Mouse (Mus musculus): ENCODE data around the gene Zfp358. TPM values are rescaled to one million over a fixed set of nuclear protein-coding genes. Genes with fewer than 3 reads are reported as not detected.
A peak's percentile ranks its signal among the peaks of the same experiment; 100 is the strongest.

The Zfp358 gene
- total RNA-seq (2021): 10 to 100 TPM; 27.7 to 29.0 TPM
- long read RNA-seq, transcript Zfp358-201 (2 exons, 1,999 nt): major isoform, 13 of 17 reads
- long read RNA-seq, partial matches to known transcripts: 0 of 17 reads
- long read RNA-seq, other reads (novel, unspliced or antisense): 0 of 17 reads

GRCm38 (mm10) chr8:3492901-3493844, at the start of gene Zfp358:
Gene Zfp358 (plus strand): TSS chr8:3493138.
- peak; percentile 75 to 82 for DNase-seq (ENCODE audit: low spot score in 2 of 2)

- no peak for DNase-seq (ENCODE audit: low spot score in 2 of 2)
Observed at GRCm38 (mm10) chr8:3449226-3449625, 43.7 kb upstream of the Zfp358 start.

DNA sequence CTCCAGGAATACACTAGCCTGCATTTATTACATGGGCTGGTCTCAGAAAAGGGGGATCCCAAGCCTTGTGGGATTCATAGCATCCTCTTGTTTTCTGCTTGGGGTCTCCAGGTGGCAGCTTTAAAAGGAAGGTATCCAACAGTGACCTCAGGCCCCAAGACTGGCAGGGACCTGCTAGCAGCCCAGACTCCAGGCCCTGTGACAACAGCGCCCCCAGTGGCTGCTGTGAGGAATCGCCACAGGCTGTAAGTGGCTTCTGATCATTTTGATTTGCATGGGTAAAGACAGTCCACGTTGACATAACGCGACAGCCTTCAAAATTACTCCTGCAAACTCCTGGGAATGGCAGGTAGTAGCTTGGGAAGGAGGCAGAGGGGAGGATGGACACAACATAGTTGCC, 42.3 kb upstream of the Zfp358 start:
- DNase-seq (ENCODE audit: low spot score in 2 of 2): peak; percentile 61 to 71

DNA sequence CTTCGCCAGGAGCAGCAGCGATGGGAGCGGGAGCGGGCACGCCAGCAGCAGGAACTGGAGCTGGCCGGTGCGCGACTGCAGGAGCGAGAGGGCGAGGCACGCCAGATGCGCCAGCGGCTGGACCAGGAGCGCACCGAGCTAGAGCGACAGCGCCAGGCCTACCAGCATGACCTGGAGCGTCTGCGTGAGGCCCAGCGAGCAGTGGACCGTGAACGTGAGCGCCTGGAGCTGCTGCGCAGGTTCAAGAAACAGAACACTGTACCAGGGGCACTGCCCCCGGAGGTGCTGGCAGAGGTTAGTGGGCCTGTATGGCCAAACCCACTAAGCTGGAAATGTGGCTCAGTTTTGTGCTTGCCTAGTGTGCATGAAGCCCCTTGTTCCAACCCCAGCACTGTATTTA, 40.9 kb upstream of the Zfp358 start:
- DNase-seq (ENCODE audit: low spot score in 2 of 2): no peak

GRCm38 (mm10) chr8:3463248-3463647, 29.7 kb upstream of the Zfp358 start:
- DNase-seq (ENCODE audit: low spot score in 2 of 2): no peak

- peak; percentile 45 to 60 for DNase-seq (ENCODE audit: low spot score in 2 of 2)
Observed at GRCm38 (mm10) chr8:3464309-3464708, 28.6 kb upstream of the Zfp358 start.

- peak; percentile 83 to 88 for DNase-seq (ENCODE audit: low spot score in 2 of 2)
Observed at GRCm38 (mm10) chr8:3467006-3467885, 25.7 kb upstream of the Zfp358 start, which contains the start of gene Pex11g. Gene Pex11g (minus strand): TSS chr8:3467680.

- no peak for DNase-seq (ENCODE audit: low spot score in 2 of 2)
Observed at GRCm38 (mm10) chr8:3467886-3468545, 24.9 kb upstream of the Zfp358 start.

DNA sequence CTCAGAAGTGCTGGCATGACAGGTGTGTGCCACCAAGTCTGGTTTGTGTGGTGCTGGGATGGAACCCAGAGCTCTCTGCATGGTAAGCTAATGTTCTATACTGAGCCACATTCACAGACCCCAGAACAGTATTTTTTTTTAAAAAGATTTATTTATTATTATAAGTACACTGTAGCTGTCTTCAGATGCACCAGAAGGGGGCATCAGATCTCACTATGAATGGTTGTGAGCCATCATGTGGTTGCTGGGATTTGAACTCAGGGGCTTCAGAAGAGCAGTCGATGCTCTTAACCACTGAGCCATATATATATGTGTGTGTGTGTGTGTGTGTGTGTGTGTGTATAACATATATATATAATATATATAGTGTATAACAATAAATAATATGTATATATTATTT, 24.1 kb upstream of the Zfp358 start:
- DNase-seq (ENCODE audit: low spot score in 2 of 2): no peak

DNA sequence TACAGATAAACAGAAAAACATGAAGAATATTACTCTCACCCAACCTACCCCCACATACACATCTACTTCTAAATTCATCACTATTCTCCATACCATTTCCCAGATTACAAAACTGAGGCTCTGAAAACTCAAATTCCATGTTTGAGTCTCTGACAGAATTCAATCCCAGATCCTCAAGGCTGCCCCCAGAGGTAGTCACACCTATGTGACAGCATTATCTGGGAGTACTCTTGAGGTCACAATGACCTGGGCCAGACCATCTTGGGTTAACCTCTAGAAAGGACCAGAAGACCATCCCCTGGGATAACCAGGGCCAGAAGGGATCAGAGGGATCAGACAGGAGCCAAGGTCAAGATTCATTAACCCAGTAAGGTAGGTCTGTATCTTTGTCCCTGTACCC, 22.4 kb upstream of the Zfp358 start, which contains the start of gene Tex45:
Gene Tex45 (plus strand): TSS at position 301 of the 400 bp plus-strand sequence.
- no peak for DNase-seq (ENCODE audit: low spot score in 2 of 2)

DNA sequence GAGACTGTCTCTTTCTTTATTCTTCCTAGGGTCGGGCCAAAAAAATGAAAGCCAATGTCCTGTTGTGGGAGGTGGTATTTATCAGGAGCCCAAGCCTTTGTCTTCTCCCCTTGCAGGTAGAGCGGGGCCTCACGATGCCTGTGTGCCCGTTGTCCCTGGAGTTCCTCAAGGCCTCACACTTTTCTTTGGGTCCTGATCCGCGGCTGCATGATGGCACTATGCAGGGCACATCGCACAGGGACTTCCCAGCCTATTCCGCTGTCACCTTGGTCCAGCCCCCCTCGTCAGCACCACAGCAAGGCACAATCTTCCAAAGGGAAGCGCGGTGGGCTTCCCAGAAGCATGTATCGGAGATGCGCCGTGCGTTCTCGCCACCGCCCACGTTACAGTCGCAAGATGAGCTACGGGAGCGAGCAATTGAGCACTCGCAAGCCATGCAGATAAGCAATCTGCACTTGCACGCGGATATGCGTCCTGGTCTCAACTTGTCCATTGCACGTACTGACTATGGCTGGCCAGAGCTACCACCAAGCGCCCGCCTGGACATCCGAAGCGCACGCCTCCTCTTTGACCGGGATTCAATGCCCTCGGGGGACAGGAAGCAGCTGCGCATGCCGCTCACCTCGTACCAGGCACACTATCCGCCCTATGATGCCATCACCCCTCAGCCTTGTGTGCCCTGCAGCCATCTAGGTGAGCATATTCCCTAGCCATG, 17.1 kb upstream of the Zfp358 start:
- DNase-seq (ENCODE audit: low spot score in 2 of 2): no peak

DNA sequence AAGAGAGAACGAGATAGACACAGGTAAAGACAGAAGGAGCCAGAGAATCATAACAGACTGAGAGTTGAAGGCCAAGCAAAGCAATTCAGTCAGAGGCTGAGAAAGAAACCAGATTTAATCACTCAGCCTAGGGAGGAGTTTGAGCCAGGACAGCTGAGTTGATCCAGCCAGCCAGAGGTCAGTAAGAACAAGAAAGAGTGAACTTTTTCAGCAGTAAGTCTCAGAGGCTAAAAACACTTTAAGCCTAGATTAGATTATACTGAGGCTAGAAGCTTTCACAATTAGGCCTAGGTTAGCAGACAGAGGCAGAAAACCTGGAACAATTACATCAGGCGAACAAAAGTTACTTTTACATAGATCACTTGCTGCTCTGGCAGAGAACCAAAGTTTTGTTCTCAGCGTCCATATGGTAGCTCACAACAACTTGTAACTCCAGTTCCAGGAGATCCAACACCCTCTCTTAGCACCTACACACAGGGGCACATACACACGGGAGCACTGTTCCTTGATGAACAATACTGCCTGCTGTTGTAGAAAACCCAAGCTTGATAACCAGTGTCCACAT, 12.6 kb upstream of the Zfp358 start:
- DNase-seq (ENCODE audit: low spot score in 2 of 2): no peak

DNA sequence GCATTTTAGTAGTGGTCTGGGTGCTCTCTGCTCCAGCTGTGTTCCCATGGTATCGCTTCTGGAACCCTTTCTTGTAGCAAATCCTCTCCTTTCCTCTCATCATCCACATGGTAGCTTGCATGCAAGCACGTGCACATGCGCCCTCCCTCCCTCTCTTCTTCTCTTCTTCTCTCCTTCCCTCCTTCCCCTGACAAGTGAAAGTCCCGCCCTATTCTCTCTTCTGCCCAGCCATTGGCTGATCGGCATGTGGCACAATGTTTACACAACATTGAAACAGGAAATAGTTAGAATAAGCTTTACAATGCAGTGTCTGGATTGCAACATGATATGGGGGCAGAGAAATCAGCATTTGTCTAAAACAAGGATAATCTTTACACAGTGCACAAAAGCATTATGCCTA, 11.3 kb upstream of the Zfp358 start:
- DNase-seq (ENCODE audit: low spot score in 2 of 2): no peak

DNA sequence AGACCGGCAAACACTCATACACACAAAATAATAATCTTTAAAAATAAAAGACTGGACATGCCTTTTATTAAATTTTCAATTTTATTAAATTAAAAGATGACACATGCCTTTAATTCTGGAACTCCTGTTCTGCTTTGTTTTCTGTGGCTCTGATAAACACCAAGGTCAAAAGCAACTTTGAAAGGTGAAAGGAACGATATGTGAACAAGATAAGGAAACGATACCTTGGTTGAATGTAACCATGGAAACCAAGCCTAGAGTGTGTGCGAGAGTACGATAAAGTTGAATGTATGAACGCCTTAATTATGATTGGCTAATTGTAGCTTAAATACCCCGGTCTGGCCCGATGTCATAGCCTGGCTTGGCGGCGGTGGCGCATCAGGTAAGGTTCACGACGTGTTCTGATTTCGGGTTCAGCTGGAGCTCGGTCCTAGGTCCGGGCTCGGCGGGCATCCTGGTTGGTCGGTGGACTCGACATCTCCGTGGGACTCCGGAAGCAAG, 10.6 kb upstream of the Zfp358 start:
- no peak for DNase-seq (ENCODE audit: low spot score in 2 of 2)

GRCm38 (mm10) chr8:3483546-3483945, 9.4 kb upstream of the Zfp358 start:
- DNase-seq (ENCODE audit: low spot score in 2 of 2): no peak

DNA sequence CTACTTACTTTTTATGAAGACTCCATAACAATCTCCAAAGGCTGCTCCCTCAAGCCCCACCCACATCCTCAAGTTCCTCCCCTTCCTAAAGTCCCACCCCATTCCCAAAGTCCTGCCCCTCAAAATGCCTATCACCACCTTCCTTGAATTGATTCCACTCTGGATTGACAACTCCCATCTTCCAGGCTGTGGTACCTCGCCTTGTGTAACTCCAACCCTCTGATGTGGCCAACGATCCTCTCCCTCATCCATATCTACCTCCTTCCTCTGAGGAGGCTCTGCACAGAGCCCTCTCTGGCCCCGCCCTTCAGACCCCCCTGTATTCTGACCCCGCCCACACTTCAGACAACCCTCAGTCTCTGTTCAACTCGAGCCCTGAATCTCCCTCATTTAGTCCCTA, 7.7 kb upstream of the Zfp358 start:
- DNase-seq (ENCODE audit: low spot score in 2 of 2): no peak

DNA sequence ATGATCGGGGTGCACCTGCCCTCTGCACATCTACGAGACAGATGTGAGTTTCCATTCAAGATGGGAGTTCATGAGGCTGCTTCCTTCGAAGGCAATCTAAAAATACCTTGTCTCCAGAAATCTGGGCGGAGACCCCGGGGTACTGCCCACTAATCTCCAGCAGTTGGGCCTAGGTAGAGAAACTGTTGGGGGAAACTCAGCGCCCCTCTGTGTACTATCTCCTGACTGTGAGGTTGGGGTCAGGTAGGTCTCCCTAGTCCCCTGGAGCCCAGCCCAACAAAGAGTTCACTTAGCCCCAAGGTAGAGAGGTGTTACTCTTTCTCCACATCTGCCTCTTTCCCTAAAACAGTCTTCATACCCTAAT, 889 bp downstream of the Zfp358 start:
- no peak for DNase-seq (ENCODE audit: low spot score in 2 of 2)

GRCm38 (mm10) chr8:3495578-3496427, 2.9 kb downstream of the Zfp358 start:
- no peak for DNase-seq (ENCODE audit: low spot score in 2 of 2)

DNA sequence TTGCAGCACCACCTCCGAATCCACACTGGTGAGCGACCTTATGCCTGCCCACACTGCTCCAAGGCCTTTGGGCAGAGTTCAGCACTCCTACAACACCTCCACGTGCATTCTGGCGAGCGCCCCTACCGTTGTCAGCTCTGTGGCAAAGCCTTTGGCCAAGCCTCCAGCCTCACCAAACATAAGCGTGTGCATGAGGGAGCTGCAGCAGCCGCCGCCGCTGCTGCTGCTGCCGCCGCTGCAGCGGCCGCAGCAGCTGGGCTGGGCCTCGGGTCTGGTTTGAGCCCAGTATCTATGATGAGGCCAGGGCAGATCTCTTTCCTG, 3.5 kb downstream of the Zfp358 start:
- DNase-seq (ENCODE audit: low spot score in 2 of 2): no peak

All from layer of hippocampus, postnatal 10 days (tissue).